Mouse (Mus musculus) layer of hippocampus, postnatal 14 days (tissue): ENCODE results near the gene Cmpk1. TPM values are rescaled to one million over a fixed set of nuclear protein-coding genes. Genes with fewer than 3 reads are reported as not detected.

Source experiments
- total RNA-seq, 2 experiments: library from RNA; stranded (reverse); gene quantifications; 2 replicates each; pipeline ENCODE4 v1.2.3; 2021

The Cmpk1 gene
- total RNA-seq, 2 experiments from 2014 or later: 101 to 104 TPM

Other genes with a start within 250 kb of the Cmpk1 start
- not detected for gene Gm12830, start 165.5 kb downstream of the Cmpk1 start, total RNA-seq
- gene Foxd2, start 78.4 kb downstream of the Cmpk1 start, total RNA-seq: under 1 TPM in 1 of 2 experiments, not detected in 1; 0.12 TPM
- not detected for gene Foxe3, start 61.2 kb downstream of the Cmpk1 start, total RNA-seq
- under 1 TPM; 0.78 to 0.98 TPM for gene Stil, start 12.9 kb upstream of the Cmpk1 start, total RNA-seq
- gene Tal1, start 69.2 kb upstream of the Cmpk1 start, total RNA-seq: 1 to 10 TPM; 2.3 to 2.4 TPM
- gene Pdzk1ip1, start 101.5 kb upstream of the Cmpk1 start, total RNA-seq: under 1 TPM in 1 of 2 experiments, not detected in 1; 0.78 TPM
- 1 to 10 TPM; 8.5 to 9.7 TPM for gene Cyp4x1, start 147.0 kb upstream of the Cmpk1 start, total RNA-seq